Mouse (Mus musculus): ENCODE data around the gene 1110008P14Rik.

- TF ChIP-seq CTCF (conservative IDR thresholded peaks at IDR 0.05; ENCODE audit: low read length): no peak
- TF ChIP-seq NANOG (IDR thresholded peaks at IDR 0.05; ENCODE audit: borderline replicate concordance, low read length): no peak
- TF ChIP-seq POU5F1 (IDR thresholded peaks at IDR 0.05; ENCODE audit: borderline replicate concordance, low read length): no peak
Measured at GRCm38 (mm10) chr2:32376963-32377362, 4.8 kb downstream of the 1110008P14Rik start.

All from E14TG2a.4 (cell line).